ENCODE assay signal across 12 mouse cellular contexts in genomic region chr9:49915046-49915719, GRCm38 (mm10).
A peak's percentile ranks its signal among the peaks of the same experiment; 100 is the strongest.
DNase-seq lines count a peak whose midpoint lies in the region; ATAC-seq lines count a peak whose summit lies in the region.
"Had no signal": no experiment of that assay in that cellular context is flagged by ENCODE, and none has a peak within 500 bp of the region (broad histone marks: within the 10 kb centered on the region; RNA-seq: fewer than 3 reads in every experiment).

No protein-coding gene starts in this region.

- H3K27me3 ChIP-seq in midbrain, embryonic 11.5 days (ENCODE audit: control insufficient read depth, insufficient read depth, low read length), result no peaks in the 10 kb centered on the region
- no peaks in the 10 kb centered on the region for H3K27me3 ChIP-seq in midbrain, embryonic 15.5 days (replicated peaks)
- H3K27me3 ChIP-seq: embryonic facial prominence, embryonic 13.5 days; heart, embryonic 13.5 days; megakaryocyte, embryonic 14.5 days had no signal

- no peaks in the 10 kb centered on the region for H3K9me3 ChIP-seq in midbrain, embryonic 11.5 days (ENCODE audit: control insufficient read depth, low read length)
- H3K9me3 ChIP-seq in midbrain, embryonic 15.5 days, result no peaks in the 10 kb centered on the region
- H3K9me3 ChIP-seq: embryonic facial prominence, embryonic 13.5 days; heart, embryonic 13.5 days had no signal

- H3K9ac ChIP-seq in midbrain, embryonic 11.5 days (ENCODE audit: low read length), result no peak overlapping the region
- no peak overlapping the region for H3K9ac ChIP-seq in midbrain, embryonic 15.5 days
- H3K9ac ChIP-seq: embryonic facial prominence, embryonic 13.5 days; heart, embryonic 13.5 days had no signal

- intact Hi-C loops in left cerebral cortex, postnatal 10 days (cut with DNase I), result no loop called here

- no peak overlapping the region for H3K27ac ChIP-seq in midbrain, embryonic 11.5 days (ENCODE audit: low read depth, low read length)
- H3K27ac ChIP-seq in midbrain, embryonic 15.5 days, result no peak overlapping the region
- H3K27ac ChIP-seq: embryonic facial prominence, embryonic 13.5 days; heart, embryonic 13.5 days had no signal

- H3K4me1 ChIP-seq in midbrain, embryonic 11.5 days (ENCODE audit: control insufficient read depth, insufficient read depth, low read length), result no peaks in the 10 kb centered on the region
- no peaks in the 10 kb centered on the region for H3K4me1 ChIP-seq in midbrain, embryonic 15.5 days
- H3K4me1 ChIP-seq: embryonic facial prominence, embryonic 13.5 days; heart, embryonic 13.5 days; megakaryocyte, embryonic 14.5 days had no signal

- ATAC-seq in frontal cortex, adult (ENCODE audit: low TSS enrichment), result peak; percentile 62
- no peak for ATAC-seq in erythroblast, adult 5-6 weeks (replicated peaks; ENCODE audit: low FRiP score, poor library complexity, severe bottlenecking)
- no peak for ATAC-seq in midbrain, embryonic 11.5 days (ENCODE audit: low FRiP score)
- no peak for ATAC-seq in midbrain, embryonic 15.5 days (replicated peaks)
- ATAC-seq: forebrain, embryonic 14.5 days had no signal

- 78% methylated on average over 4 of the region's 4 CpGs for whole genome bisulfite sequencing in midbrain, embryonic 11.5 days
- WGBS in midbrain, embryonic 15.5 days, result 84% methylated on average over 4 of the region's 4 CpGs

- H3K36me3 ChIP-seq in midbrain, embryonic 11.5 days (ENCODE audit: control insufficient read depth, insufficient read depth, low read length), result no peaks in the 10 kb centered on the region
- no peaks in the 10 kb centered on the region for H3K36me3 ChIP-seq in midbrain, embryonic 15.5 days (replicated peaks)
- H3K36me3 ChIP-seq: embryonic facial prominence, embryonic 13.5 days; heart, embryonic 13.5 days had no signal

- H3K4me2 ChIP-seq in midbrain, embryonic 11.5 days, result no peak overlapping the region
- no peak overlapping the region for H3K4me2 ChIP-seq in midbrain, embryonic 15.5 days
- H3K4me2 ChIP-seq: embryonic facial prominence, embryonic 13.5 days; heart, embryonic 13.5 days had no signal

- no peak overlapping the region for H3K4me3 ChIP-seq in midbrain, embryonic 11.5 days (ENCODE audit: low read depth, low read length)
- H3K4me3 ChIP-seq in midbrain, embryonic 15.5 days, result no peak overlapping the region
- H3K4me3 ChIP-seq: embryonic facial prominence, embryonic 13.5 days; heart, embryonic 13.5 days; megakaryocyte, embryonic 14.5 days had no signal

- DNase-seq in frontal cortex, postnatal 25 days (ENCODE audit: low spot score in 2 of 2), result no peak
- peak; percentile 68 for DNase-seq in Muller cell, postnatal 12 days (ENCODE audit: inconsistent ontology term)
- peak; percentile 73 for DNase-seq in layer of hippocampus, adult 11-12 months (ENCODE audit: low spot score)
- DNase-seq in left cerebral cortex, postnatal 10 days (ENCODE audit: extremely low spot score in 1 of 2, low spot score in 2 of 2), result peak; percentile 32 to 43
- DNase-seq in midbrain, embryonic 11.5 days (ENCODE audit: low spot score, missing footprints), result no peak

Comparison
In these comparisons a context has a peak if more than half of its experiments do, and no peak if none do; other contexts are left out.
1. DNase-seq: peak in Muller cell, postnatal 12 days (single experiment), layer of hippocampus, adult 11-12 months (single experiment) and left cerebral cortex, postnatal 10 days (2 of 2); none in frontal cortex, postnatal 25 days (0 of 2) and midbrain, embryonic 11.5 days (single experiment).